Mouse (Mus musculus) hindbrain, embryonic 14.5 days (tissue): ENCODE measurements at regions not wholly inside any gene's neighbourhood (a gene's known extent, or its start where the extent isn't known, plus 50 kb on each side); places are given as distances from the start of the nearest gene placed in this dataset.
A peak's percentile ranks its signal among the peaks of the same experiment; 100 is the strongest.
"Not testable (repeated sequence)": the region's sequence is repeated elsewhere in the genome, so short reads cannot be mapped to it uniquely, and the experiment has no call there.

Experiments
- ATAC-seq: fragments of 200-750 bp; cut with Nextera tagmentation; 2 replicates; pipeline ENCODE4 v1.8.0; 2017; ENCODE audit warnings: moderate number of reproducible peaks, mild to moderate bottlenecking, moderate TSS enrichment, moderate library complexity; ENCODE audit not compliant: low FRiP score
- DNase-seq: peaks from one replicate; pipeline ENCODE4 v3.0.0-alpha.2; 2015; ENCODE audit warnings: low spot score
- H3K27ac ChIP-seq: fragments of 300-500 bp; sonication (generic); 2 replicates; pipeline ENCODE4 v1.5.1; 2014; ENCODE audit warnings: mild to moderate bottlenecking, moderate library complexity
- H3K27me3 ChIP-seq: fragments of 300-500 bp; sonication (generic); 2 replicates; pipeline ENCODE4 v1.6.1; 2014; ENCODE audit warnings: mild to moderate bottlenecking, low read length, mixed read lengths; ENCODE audit not compliant: control insufficient read depth, insufficient read depth
- H3K36me3 ChIP-seq: fragments of 300-500 bp; sonication (generic); replicated peaks from 2 replicates; pipeline ENCODE4 v1.6.1; 2014; ENCODE audit not compliant: control insufficient read depth, insufficient read depth
- H3K4me1 ChIP-seq: fragments of 300-500 bp; sonication (generic); replicated peaks from 2 replicates; pipeline ENCODE4 v1.6.1; 2014; ENCODE audit warnings: antibody characterized with exemption, low read length, mixed read lengths; ENCODE audit not compliant: control insufficient read depth, insufficient read depth
- H3K4me2 ChIP-seq: fragments of 300-500 bp; sonication (generic); replicated peaks from 2 replicates; pipeline ENCODE4 v1.6.1; 2014; ENCODE audit warnings: mild to moderate bottlenecking, moderate library complexity
- H3K4me3 ChIP-seq: fragments of 300-500 bp; sonication (generic); replicated peaks from 2 replicates; pipeline ENCODE4 v1.5.1; 2014; ENCODE audit warnings: mild to moderate bottlenecking, low read length
- H3K9ac ChIP-seq: fragments of 300-500 bp; sonication (generic); 2 replicates; pipeline ENCODE4 v1.6.1; 2014
- H3K9me3 ChIP-seq: fragments of 300-500 bp; sonication (generic); 2 replicates; pipeline ENCODE4 v1.6.1; 2016; ENCODE audit warnings: low read length; ENCODE audit not compliant: control insufficient read depth
- WGBS: fragments of 180-500 bp; shearing (Covaris S2); extraction: QIAGEN DNeasy Blood & Tissue Kit; methylation state at CpG from one replicate; pipeline ENCODE4 v1.1.7; 2014; 5-methylcytosine and 5-hydroxymethylcytosine counted together

DNA sequence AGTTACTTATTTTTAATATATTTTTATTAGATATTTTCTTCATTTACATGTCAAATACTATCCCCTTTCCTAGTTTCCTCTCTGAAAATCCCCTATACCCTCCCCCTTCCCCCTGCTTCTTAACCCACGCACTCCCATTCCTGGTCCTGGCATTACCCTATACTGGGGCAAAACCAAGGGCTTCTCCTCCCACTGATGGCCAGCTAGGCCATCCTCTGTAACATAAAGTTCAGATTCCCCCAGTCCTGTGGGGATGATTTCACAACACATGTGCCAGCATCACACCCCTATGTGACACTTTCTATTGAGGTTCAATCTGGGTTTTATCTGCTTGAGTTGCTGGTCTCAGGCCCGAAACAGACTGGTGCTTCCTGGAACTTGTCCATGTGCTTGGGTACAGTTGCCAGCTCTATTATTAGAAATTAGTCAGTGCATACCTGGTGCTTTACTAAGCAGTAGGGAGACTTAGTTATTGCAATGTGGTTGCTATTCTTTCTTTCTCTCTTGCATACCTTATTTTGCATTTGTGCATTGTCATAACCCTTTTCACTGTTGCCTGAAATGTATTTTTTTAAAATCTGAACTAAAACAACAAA lies 295.5 kb downstream of the Grxcr1 start:
- Histone ChIP-seq H3K4me2 (no peak overlapping the region), H3K36me3 (no peaks in the 10 kb centered on the region), H3K4me1 (0 out of 2 replicates have a peak, but pooled peaks cover 4% of the 10 kb centered on the region), H3K9me3 (no peaks in the 10 kb centered on the region), H3K27me3 (no peaks in the 10 kb centered on the region), H3K27ac (no peak overlapping the region), H3K9ac (no peak overlapping the region), H3K4me3 (no peak overlapping the region)
- DNase-seq (no peak), ATAC-seq (no peak)
- 84% methylated on average over 2 of the region's 2 CpGs for WGBS

DNA sequence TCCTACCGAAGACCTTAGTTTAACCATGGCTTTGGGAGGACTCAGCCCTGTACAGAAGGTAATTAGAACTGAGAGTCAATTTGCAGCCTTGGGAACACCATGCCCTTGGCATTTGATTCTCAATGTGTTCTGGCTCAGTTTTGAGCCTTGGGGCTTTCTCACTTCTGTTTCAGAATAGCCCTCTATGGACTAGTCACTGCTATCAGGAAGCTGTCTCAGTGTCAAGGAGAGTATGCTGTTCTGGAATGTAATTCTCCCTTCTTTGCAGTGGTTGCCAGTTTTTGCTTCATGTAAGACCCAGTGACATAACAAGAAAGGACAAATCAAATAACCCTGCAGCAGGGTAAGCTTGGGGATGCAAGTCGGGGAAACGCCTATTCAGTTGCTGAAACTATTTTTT lies 297.7 kb downstream of the Grxcr1 start:
- no peak overlapping the region for H3K4me2 ChIP-seq
- H3K4me1 ChIP-seq = 0 out of 2 replicates have a peak, but pooled peaks cover 4% of the 10 kb centered on the region
- 74% methylated on average over 3 of the region's 3 CpGs for WGBS
- H3K36me3 ChIP-seq = no peaks in the 10 kb centered on the region
- no peak for DNase-seq
- no peaks in the 10 kb centered on the region for H3K27me3 ChIP-seq
- no peak for ATAC-seq
- no peak overlapping the region for H3K27ac ChIP-seq
- no peaks in the 10 kb centered on the region for H3K9me3 ChIP-seq
- no peak overlapping the region for H3K4me3 ChIP-seq
- H3K9ac ChIP-seq = no peak overlapping the region

DNA sequence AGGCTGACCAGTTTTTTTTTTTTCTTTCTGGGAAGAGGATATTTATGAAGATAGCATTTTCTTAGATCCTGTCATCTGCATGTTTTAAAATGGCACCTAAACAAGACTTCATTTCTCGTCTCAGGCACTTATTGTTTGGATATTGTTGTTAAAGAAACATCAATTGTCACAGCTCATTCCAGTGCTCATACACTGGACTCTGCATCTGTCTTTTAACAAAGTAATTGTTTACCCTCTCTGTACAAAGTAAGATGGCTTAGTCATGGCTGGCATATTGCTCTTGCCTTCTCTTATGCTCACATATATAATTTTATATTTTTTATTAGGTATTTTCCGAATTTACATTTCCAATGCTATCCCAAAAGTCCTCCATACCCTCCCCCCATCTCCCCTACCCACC lies 298.2 kb downstream of the Grxcr1 start:
- no peak for ATAC-seq
- WGBS = 74% methylated on average over 2 of the region's 2 CpGs

DNA sequence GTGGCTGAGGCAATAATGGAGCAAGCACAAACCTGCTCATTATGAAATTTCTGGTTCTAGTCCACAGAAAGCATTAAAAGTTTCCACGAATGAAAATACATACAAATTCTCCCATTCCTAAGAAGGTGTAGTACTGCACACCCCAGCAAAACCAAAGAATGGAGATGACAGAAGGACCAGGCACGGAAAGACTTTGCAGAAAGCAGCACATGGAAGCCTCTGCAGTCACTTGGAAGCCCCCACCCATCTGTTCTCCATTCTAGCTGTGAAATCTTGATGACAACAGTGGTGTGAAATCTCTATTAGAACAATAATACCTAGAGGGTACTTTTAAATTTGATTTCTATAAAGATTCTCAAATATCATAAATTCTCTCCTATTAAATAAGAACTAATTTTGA lies 319.3 kb downstream of the Grxcr1 start:
- Histone ChIP-seq H3K27me3 (no peaks in the 10 kb centered on the region), H3K4me1 (no peaks in the 10 kb centered on the region), H3K36me3 (no peaks in the 10 kb centered on the region), H3K4me3 (no peak overlapping the region), H3K4me2 (no peak overlapping the region), H3K9me3 (no peaks in the 10 kb centered on the region), H3K9ac (no peak overlapping the region), H3K27ac (no peak overlapping the region)
- WGBS = 77% methylated on average over 2 of the region's 2 CpGs
- DNase-seq = no peak
- no peak for ATAC-seq

More for the DNA sequence above, 298.2 kb downstream of the Grxcr1 start:
- no peaks in the 10 kb centered on the region for H3K36me3 ChIP-seq
- H3K4me2 ChIP-seq = no peak overlapping the region
- H3K27me3 ChIP-seq = no peaks in the 10 kb centered on the region
- DNase-seq = no peak
- H3K4me3 ChIP-seq = no peak overlapping the region
- H3K4me1 ChIP-seq = 0 out of 2 replicates have a peak, but pooled peaks cover 4% of the 10 kb centered on the region
- no peaks in the 10 kb centered on the region for H3K9me3 ChIP-seq
- no peak overlapping the region for H3K9ac ChIP-seq
- no peak overlapping the region for H3K27ac ChIP-seq

DNA sequence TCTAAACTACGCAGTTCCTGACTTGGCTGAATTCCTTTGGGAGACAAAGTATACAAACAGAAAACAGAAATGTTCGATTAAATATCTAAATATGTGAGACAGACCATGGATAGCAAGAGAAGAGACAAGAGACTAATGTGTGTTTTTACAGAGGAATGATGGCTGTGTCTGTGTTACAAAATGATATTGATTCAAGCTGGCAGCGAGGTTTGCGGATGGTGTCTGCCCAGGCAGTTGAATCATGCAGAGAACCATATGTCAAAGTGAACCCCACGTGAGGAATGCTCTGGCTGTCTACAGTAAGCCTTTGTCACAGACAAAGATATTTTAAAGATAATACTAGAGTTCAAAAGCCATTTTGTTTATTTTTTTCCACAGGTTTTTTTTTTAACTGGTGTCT lies 320.2 kb downstream of the Grxcr1 start:
- no peak; the same call in 1 of the 2 replicates for ATAC-seq
- Histone ChIP-seq H3K4me3 (no peak overlapping the region), H3K4me2 (no peak overlapping the region), H3K36me3 (no peaks in the 10 kb centered on the region), H3K9ac (no peak overlapping the region), H3K27me3 (no peaks in the 10 kb centered on the region), H3K27ac (no peak overlapping the region; the same call in 1 of the 2 replicates), H3K4me1 (no peaks in the 10 kb centered on the region), H3K9me3 (no peaks in the 10 kb centered on the region)
- WGBS = 52% methylated on average over 5 of the region's 5 CpGs
- no peak for DNase-seq

DNA sequence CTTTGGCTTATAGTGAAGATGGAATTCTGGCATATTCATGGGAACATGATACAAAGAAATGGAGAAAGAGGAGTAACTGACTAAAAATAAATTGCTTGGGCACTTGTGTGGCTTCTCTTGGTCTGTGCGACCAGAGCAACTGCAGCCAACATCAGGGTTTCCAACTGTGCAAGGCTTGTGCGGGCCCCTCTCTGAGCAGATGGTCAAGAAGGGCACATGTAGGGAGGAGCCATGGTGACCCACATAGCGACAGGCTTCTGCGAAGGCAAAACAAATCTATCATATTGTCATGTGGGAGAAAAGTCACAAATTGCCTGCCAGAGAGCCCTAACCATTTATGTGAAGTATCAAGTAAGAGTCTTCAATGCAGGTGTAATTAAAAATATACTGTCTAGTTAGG lies 321.6 kb downstream of the Grxcr1 start:
- Histone ChIP-seq H3K27ac (no peak overlapping the region), H3K4me3 (no peak overlapping the region), H3K27me3 (no peaks in the 10 kb centered on the region), H3K9me3 (no peaks in the 10 kb centered on the region), H3K4me1 (no peaks in the 10 kb centered on the region), H3K9ac (no peak overlapping the region), H3K4me2 (no peak overlapping the region), H3K36me3 (no peaks in the 10 kb centered on the region)
- no peak for DNase-seq
- peak; percentile 60 for ATAC-seq
- WGBS = 69% methylated on average over 4 of the region's 4 CpGs

DNA sequence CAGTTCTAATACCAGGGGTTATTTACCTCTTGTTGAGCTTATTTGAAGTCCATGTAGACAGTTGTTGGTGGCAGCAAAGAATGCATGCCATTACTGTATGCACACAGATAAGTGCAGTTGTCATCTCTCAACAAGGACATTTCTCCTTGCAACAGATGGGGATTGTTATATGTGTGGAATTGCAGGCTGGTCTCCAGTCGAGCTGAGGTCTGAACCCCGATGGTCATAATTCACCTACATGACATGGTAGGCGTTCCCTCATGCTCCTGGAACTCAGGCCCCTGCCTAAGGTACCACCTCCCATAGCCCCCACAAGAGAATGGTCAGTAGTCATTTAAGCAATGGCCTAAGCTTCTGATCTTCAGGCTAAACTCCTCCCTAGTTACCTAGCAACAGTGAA lies 322.2 kb downstream of the Grxcr1 start:
- H3K9me3 ChIP-seq, H3K4me1 ChIP-seq, H3K27ac ChIP-seq, H3K27me3 ChIP-seq, H3K36me3 ChIP-seq, H3K4me2 ChIP-seq, DNase-seq, H3K4me3 ChIP-seq, ATAC-seq, H3K9ac ChIP-seq: not testable (repeated sequence)
- WGBS = 69% methylated on average over 3 of the region's 3 CpGs

DNA sequence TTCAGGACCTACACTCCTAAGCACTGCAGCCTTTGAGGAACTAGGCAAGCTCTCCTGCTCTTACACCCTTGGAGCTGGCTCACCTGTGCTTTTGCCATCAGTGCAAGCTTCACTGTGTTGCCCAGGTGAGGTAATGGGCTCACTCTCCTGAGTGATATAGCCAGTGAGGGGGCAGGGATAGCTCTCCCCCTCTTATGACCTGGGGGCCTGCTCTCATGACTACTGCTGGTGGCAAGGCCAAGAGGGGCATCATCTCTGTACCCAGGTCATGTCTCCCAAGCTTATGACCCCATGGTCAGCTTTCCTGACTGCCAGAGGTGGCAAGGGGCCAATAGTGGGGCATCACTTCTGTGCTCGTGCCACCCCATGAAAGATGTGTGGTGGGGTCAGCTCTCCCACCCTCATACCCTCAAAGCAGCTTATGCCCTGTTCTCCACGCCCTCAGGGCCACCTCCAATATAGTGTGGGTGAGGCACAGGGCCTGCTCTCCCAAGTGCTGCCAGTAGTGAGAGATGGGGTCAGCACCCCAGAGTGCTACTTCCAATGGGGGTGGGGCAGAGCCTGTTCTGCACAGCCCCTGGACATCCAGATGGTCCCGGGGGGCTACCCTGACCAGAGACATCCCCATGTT lies 330.1 kb downstream of the Grxcr1 start:
- Histone ChIP-seq H3K4me3 (no peak overlapping the region), H3K4me2 (no peak overlapping the region), H3K4me1 (no peaks in the 10 kb centered on the region), H3K36me3 (no peaks in the 10 kb centered on the region), H3K27ac (no peak overlapping the region), H3K9me3 (no peaks in the 10 kb centered on the region), H3K9ac (no peak overlapping the region), H3K27me3 (no peaks in the 10 kb centered on the region)
- WGBS = 79% methylated on average over 3 of the region's 3 CpGs
- DNase-seq (no peak), ATAC-seq (peak; percentile 34)

DNA sequence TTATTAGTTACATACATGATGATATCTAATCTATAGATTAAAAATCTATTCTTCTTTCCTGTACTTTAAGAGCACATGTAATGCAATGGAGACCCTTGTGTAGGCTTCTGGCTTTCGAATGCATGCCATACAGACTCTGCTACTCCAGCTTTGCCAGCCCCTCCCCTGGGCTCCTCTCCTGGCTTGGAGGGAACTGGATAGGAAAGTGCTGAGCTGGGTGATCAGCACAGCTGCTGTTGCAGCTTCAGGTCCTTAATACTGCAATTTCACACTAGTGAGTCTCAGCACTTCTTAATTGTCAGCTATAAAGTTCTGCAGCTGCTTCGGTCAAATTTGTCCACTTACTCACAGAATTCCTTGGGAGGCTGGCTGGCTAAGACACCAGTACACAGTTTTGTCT lies 341.4 kb downstream of the Grxcr1 start:
- ATAC-seq = no peak
- peak; percentile 21 for DNase-seq

More for the DNA sequence above, 341.4 kb downstream of the Grxcr1 start:
- Histone ChIP-seq H3K4me2 (no peak overlapping the region), H3K4me1 (no peaks in the 10 kb centered on the region), H3K9ac (no peak overlapping the region), H3K4me3 (no peak overlapping the region), H3K36me3 (no peaks in the 10 kb centered on the region), H3K27ac (no peak overlapping the region), H3K9me3 (no peaks in the 10 kb centered on the region), H3K27me3 (no peaks in the 10 kb centered on the region)
- 96% methylated on average over 2 of the region's 2 CpGs for WGBS
